In genomic region chr16:17717791-17718190, GRCm38 (mm10) we compare ENCODE assay signal across 26 mouse cellular contexts.
"Had no signal": no experiment of that assay in that cellular context is flagged by ENCODE, and none has a peak within 500 bp of the region (broad histone marks: within the 10 kb centered on the region; RNA-seq: fewer than 3 reads in every experiment).

No protein-coding gene starts in this region.

- H3K9me3 ChIP-seq: heart, embryonic 15.5 days; hindbrain, embryonic 13.5 days; hindbrain, embryonic 15.5 days; kidney, embryonic 15.5 days; limb, embryonic 13.5 days; limb, embryonic 15.5 days; liver, embryonic 12.5 days had no signal

- DNase-seq: gastrocnemius, postnatal 14 days; gastrocnemius, postnatal 36 days; heart, adult 11 months; heart, adult 2 months; heart, postnatal 10 days; kidney, adult 11 months; kidney, adult 2 months; kidney, adult 9 months; kidney, postnatal 14 days; kidney, postnatal 36 days; layer of hippocampus, adult 9-11 months; layer of hippocampus, postnatal 36 days; left cerebral cortex, postnatal 4 days; lung, adult 18-20 months had no signal

- H3K4me2 ChIP-seq: heart, embryonic 11.5 days; heart, embryonic 15.5 days; hindbrain, embryonic 13.5 days; hindbrain, embryonic 15.5 days; kidney, embryonic 15.5 days; limb, embryonic 13.5 days; limb, embryonic 15.5 days; liver, embryonic 12.5 days had no signal

- ATAC-seq: hindbrain, postnatal 0 days; intestine, embryonic 16.5 days; liver, embryonic 12.5 days had no signal

- H3K9ac ChIP-seq: heart, embryonic 15.5 days; hindbrain, embryonic 13.5 days; hindbrain, embryonic 15.5 days; kidney, embryonic 15.5 days; limb, embryonic 13.5 days; limb, embryonic 15.5 days; liver, embryonic 12.5 days; liver, embryonic 14.5 days had no signal

- H3K4me3 ChIP-seq: heart, adult 2 months; heart, embryonic 15.5 days; hindbrain, embryonic 13.5 days; hindbrain, embryonic 15.5 days; kidney, embryonic 15.5 days; limb, embryonic 13.5 days; limb, embryonic 15.5 days; liver, embryonic 12.5 days had no signal

- H3K36me3 ChIP-seq: heart, embryonic 15.5 days; hindbrain, embryonic 13.5 days; hindbrain, embryonic 15.5 days; kidney, embryonic 15.5 days; limb, embryonic 15.5 days had no signal

- H3K27me3 ChIP-seq: heart, embryonic 15.5 days; hindbrain, embryonic 13.5 days; hindbrain, embryonic 15.5 days; kidney, embryonic 15.5 days; limb, embryonic 13.5 days; limb, embryonic 15.5 days; liver, embryonic 12.5 days had no signal

- H3K27ac ChIP-seq: heart, adult 2 months; heart, embryonic 15.5 days; hindbrain, embryonic 13.5 days; hindbrain, embryonic 15.5 days; hindbrain, postnatal 0 days; kidney, embryonic 15.5 days; kidney, postnatal 0 days; limb, embryonic 13.5 days; limb, embryonic 15.5 days; liver, embryonic 12.5 days; liver, embryonic 14.5 days had no signal
